Mouse (Mus musculus): ENCODE results near the gene Mnd1. TPM values are rescaled to one million over a fixed set of nuclear protein-coding genes. Genes with fewer than 3 reads are reported as not detected.

The Mnd1 gene
- polyA plus RNA-seq, 1 experiment from 2014 or later, result 1.6 TPM

DNA sequence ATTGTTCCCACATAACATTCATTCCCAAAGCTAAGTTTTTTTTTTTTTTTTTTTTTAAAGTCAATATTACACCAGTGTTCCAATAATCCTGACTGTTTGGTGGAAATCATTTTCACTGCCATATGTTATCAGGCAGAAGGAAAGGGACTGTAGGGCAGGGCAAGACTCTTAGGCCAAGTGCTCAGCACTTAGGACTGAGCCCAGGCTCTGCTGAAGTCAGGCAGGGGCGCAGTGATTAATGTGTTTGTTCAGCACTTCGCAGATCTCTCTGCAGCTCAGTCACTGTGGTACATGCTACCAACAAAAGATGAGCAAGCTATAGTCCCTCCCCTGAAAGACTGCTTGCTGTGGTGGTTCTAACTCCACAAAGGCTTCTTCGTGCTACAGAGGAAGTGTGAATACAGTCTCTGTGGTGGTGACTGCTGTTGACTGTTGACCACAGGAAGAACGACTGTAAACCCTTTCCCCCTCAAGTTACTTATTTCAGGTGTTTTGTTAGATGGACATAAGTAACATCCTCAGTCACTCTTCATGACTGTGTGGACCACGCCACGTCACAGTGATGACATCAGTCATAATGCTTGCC lies 29.8 kb downstream of the Mnd1 start:
- no peaks in the 10 kb centered on the region for H3K4me1 ChIP-seq
- H3K4me2 ChIP-seq, result no peak overlapping the region
- WGBS, result 73% methylated on average over 6 of the region's 6 CpGs
- ATAC-seq (replicated peaks), result no peak
- no peaks in the 10 kb centered on the region for H3K27me3 ChIP-seq (replicated peaks)
- H3K4me3 ChIP-seq, result no peak overlapping the region
- no peaks in the 10 kb centered on the region for H3K9me3 ChIP-seq
- no peak overlapping the region for H3K27ac ChIP-seq
- H3K36me3 ChIP-seq (replicated peaks), result no peaks in the 10 kb centered on the region
- no peak overlapping the region for H3K9ac ChIP-seq

DNA sequence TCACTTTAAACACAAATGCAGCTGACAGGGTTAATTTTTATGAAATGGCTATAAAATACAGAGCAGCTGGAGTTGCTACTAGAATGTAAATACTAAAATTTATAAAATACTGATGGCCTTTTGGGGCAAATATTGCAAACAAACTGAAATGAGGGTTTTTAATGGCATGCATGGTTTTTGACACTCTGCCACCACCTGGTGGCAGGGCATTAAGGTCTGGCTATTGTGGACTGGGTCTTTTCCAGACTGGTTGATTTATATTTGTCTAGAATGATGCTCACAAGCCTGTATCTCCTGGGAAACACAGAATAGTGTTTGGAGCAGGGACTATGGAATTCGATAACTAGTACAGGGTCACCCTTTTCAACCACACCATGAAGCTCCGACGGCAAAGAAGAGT lies 32.1 kb downstream of the Mnd1 start:
- H3K9ac ChIP-seq, result no peak overlapping the region
- no peak overlapping the region for H3K4me3 ChIP-seq
- H3K4me2 ChIP-seq, result no peak overlapping the region
- H3K27ac ChIP-seq, result no peak overlapping the region
- no peaks in the 10 kb centered on the region for H3K4me1 ChIP-seq
- ATAC-seq (replicated peaks), result no peak
- no peaks in the 10 kb centered on the region for H3K27me3 ChIP-seq (replicated peaks)
- no peaks in the 10 kb centered on the region for H3K9me3 ChIP-seq
- H3K36me3 ChIP-seq (replicated peaks), result no peaks in the 10 kb centered on the region
- WGBS, result 81% methylated on average over 3 of the region's 3 CpGs

DNA sequence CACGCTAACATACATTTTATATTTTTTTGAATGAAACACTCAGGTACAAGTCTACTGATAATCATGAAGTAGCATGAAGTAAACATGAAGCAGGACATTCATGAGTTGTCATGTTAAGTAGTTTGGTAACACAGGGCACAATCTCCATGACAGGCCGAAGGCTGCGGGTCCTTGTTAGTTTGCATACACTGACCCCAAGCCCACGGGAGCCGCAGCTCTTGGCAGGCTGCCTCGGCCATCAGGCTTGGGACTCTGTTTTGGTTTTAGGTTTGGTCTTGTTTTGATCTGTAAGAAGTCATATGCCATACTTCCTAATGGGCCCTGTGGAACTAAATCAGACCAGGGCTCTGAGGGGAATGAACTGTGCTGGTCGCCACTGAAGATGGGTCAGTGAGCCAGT lies 36.9 kb downstream of the Mnd1 start:
- 78% methylated on average over 7 of the region's 7 CpGs for WGBS
- H3K4me1 ChIP-seq, result no peaks in the 10 kb centered on the region
- H3K9ac ChIP-seq, result no peak overlapping the region
- no peaks in the 10 kb centered on the region for H3K9me3 ChIP-seq
- H3K27me3 ChIP-seq (replicated peaks), result no peaks in the 10 kb centered on the region
- no peak for ATAC-seq (replicated peaks)
- H3K27ac ChIP-seq, result no peak overlapping the region
- H3K4me3 ChIP-seq, result no peak overlapping the region
- no peaks in the 10 kb centered on the region for H3K36me3 ChIP-seq (replicated peaks)
- H3K4me2 ChIP-seq, result no peak overlapping the region

DNA sequence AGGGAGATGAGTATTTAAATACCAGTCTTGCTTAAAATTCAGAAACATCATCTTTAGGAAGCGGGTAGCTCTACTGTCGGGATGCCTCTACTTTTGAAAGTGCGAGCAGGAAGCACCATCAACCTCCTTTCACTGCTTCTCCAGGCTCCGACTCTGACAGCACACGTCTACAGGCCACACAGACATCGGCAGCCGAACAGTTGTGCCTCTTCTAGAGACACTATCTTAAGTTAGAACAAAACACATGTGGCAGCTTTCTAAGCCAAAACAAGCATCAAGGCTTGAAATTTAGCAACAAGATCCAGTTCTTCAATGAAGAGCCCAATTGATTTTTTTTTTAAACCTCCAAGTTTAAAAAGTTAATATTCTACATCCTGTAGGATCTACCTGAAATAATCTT lies 37.4 kb downstream of the Mnd1 start:
- Histone ChIP-seq H3K36me3 (replicated peaks) (no peaks in the 10 kb centered on the region), H3K4me2 (no peak overlapping the region), H3K27ac (no peak overlapping the region), H3K9me3 (no peaks in the 10 kb centered on the region), H3K9ac (no peak overlapping the region), H3K4me3 (no peak overlapping the region), H3K27me3 (replicated peaks) (no peaks in the 10 kb centered on the region), H3K4me1 (no peaks in the 10 kb centered on the region)
- WGBS, result 89% methylated on average over 7 of the region's 7 CpGs
- ATAC-seq (replicated peaks), result no peak

DNA sequence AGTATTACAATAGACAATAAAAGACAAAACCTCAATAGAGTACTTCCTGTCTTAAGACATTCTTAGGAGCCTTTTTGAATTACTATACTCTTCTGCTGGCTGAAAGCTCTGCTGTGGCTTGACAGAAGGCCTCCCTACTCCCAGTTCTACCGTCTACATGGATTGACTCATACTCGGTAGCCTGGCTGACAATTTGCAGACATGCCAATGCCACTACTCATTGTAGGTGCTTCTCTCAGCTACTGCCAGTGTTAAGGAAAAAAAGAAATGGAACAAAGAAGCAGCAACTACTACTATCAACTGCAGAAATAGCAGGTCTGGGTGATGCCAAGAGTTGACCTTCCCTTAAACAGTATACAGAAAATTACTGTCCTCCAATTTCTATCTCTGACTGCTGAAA lies 47.0 kb downstream of the Mnd1 start:
- Histone ChIP-seq H3K4me3 (no peak overlapping the region), H3K27me3 (replicated peaks) (no peaks in the 10 kb centered on the region), H3K27ac (no peak overlapping the region), H3K36me3 (replicated peaks) (no peaks in the 10 kb centered on the region), H3K9ac (no peak overlapping the region), H3K4me1 (no peaks in the 10 kb centered on the region), H3K9me3 (no peaks in the 10 kb centered on the region), H3K4me2 (no peak overlapping the region)
- no peak for ATAC-seq (replicated peaks)
- WGBS, result 82% methylated on average over 2 of the region's 2 CpGs

DNA sequence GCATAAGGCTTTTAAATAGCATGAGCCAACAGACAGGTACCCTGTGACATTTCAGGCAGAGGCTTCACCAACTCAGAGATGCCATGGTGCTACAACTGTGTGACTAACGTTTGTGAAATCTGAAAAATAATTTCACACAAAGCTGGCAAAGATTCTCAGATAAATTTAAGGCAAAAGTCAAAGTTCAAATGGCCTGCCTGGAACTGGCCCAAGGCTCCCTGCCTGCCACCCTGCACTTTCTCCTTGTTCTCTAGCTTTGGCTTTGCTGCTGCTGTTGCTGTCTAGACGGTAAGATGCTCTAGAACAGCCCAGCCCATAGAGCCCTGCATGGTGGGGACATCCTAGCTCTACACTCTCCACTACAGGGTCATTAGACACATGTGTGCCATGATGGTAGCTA lies 49.5 kb downstream of the Mnd1 start:
- Histone ChIP-seq H3K4me1 (no peaks in the 10 kb centered on the region), H3K9me3 (no peaks in the 10 kb centered on the region), H3K4me3 (no peak overlapping the region), H3K27me3 (replicated peaks) (no peaks in the 10 kb centered on the region), H3K36me3 (replicated peaks) (no peaks in the 10 kb centered on the region), H3K4me2 (no peak overlapping the region), H3K9ac (no peak overlapping the region), H3K27ac (no peak overlapping the region)
- ATAC-seq (replicated peaks), result no peak
- WGBS, result 70% methylated on average over 2 of the region's 2 CpGs

DNA sequence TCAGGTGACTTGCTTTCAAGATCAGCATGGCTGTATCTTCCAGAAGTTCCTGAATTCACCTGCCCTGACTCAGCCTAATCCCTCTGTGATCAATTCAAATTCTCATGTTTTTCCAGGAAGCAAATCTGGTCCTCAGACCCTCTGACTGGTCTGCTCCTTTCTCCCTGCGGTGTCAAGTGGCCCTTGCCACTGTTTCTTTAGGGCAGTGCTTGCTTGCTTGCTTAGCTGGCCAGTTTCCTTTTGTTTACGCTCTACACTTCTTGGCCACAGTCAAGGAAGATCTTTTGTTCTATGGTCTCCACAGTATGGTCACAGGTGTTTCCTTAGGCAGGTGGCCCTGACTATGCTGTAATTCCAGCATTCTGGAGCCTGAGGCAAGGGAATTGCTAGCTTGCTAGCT lies 52.0 kb downstream of the Mnd1 start:
- H3K9ac ChIP-seq, result no peak overlapping the region
- WGBS, result 84% methylated on average over 2 of the region's 2 CpGs
- H3K9me3 ChIP-seq, result no peaks in the 10 kb centered on the region
- no peak overlapping the region for H3K4me3 ChIP-seq
- H3K27ac ChIP-seq, result no peak overlapping the region
- H3K36me3 ChIP-seq (replicated peaks), result no peaks in the 10 kb centered on the region
- no peak overlapping the region for H3K4me2 ChIP-seq
- H3K27me3 ChIP-seq (replicated peaks), result no peaks in the 10 kb centered on the region
- H3K4me1 ChIP-seq, result no peaks in the 10 kb centered on the region
- no peak for ATAC-seq (replicated peaks)

DNA sequence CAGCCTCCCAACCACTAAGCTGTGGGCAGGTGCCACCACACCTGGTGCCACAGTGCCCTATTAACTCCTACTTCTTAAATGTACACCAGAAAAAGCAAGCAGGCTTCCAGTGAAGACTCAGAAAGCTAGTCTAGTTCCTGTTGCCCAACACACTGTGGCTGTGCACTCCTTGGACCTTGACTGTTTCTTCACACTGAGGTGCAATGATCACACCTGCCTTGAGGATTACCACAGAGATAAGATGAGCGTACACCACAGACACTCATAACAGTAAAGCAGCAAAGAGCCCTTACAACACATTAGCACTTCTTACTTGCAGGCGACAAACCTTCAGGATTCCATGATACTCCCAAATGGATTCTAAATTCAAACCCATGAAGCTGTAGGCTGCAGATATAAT lies 62.7 kb downstream of the Mnd1 start:
- no peaks in the 10 kb centered on the region for H3K27me3 ChIP-seq (replicated peaks)
- H3K4me3 ChIP-seq, result no peak overlapping the region
- no peak for ATAC-seq (replicated peaks)
- H3K36me3 ChIP-seq (replicated peaks), result no peaks in the 10 kb centered on the region
- no peaks in the 10 kb centered on the region for H3K4me1 ChIP-seq
- H3K27ac ChIP-seq, result no peak overlapping the region
- no peak overlapping the region for H3K9ac ChIP-seq
- 93% methylated on average over 2 of the region's 2 CpGs for WGBS
- H3K9me3 ChIP-seq, result no peaks in the 10 kb centered on the region
- H3K4me2 ChIP-seq, result no peak overlapping the region

DNA sequence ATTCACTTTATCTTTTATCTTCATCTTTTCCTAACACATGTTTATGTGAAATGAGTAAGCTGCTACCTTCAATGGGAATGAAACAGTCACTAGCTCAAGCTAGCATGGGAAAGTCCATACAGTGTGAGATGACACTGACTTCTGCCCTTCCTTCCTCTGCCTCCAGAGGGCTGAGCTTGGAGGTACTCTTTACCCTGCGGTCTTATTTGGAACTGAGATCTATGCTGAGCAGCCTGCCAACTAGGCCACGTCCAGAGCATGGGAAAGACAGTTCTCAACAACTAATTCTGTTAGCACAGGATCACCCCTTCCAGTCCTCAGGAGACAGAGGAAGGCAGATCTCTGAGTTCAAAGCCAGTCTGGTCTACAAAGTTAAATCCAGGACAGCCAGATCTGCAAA lies 64.6 kb downstream of the Mnd1 start:
- Histone ChIP-seq H3K27ac (no peak overlapping the region), H3K4me3 (no peak overlapping the region), H3K27me3 (replicated peaks) (no peaks in the 10 kb centered on the region), H3K36me3 (replicated peaks) (no peaks in the 10 kb centered on the region), H3K4me1 (no peaks in the 10 kb centered on the region), H3K9me3 (no peaks in the 10 kb centered on the region), H3K9ac (no peak overlapping the region), H3K4me2 (no peak overlapping the region)
- no peak for ATAC-seq (replicated peaks)
- WGBS, result 34% methylated on average over 2 of the region's 2 CpGs

DNA sequence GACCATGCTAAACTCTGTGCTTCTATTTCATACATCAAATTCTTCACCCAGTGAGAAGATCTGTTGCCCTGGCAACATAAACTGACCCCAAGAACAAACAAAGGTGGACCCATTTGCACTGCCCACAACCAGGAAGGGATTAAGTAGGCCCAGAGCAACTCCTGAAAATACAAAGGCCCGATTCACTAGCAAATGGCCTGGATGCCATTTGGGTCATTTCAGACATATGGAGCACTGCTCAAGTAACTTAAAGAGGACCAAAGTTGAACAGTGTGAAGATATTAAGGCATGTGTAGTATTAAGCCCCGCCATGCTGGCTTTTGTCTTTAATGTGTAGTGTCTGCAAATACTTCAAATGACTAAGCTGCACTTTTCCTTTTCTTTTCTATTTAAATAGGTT lies 68.7 kb downstream of the Mnd1 start:
- Histone ChIP-seq H3K4me2 (no peak overlapping the region), H3K27ac (no peak overlapping the region), H3K27me3 (replicated peaks) (no peaks in the 10 kb centered on the region), H3K36me3 (replicated peaks) (no peaks in the 10 kb centered on the region), H3K4me1 (no peaks in the 10 kb centered on the region), H3K9me3 (0 out of 2 replicates have a peak, but pooled peaks cover 2% of the 10 kb centered on the region), H3K4me3 (no peak overlapping the region), H3K9ac (no peak overlapping the region)
- 33% methylated on average over 2 of the region's 2 CpGs for WGBS
- no peak for ATAC-seq (replicated peaks)

DNA sequence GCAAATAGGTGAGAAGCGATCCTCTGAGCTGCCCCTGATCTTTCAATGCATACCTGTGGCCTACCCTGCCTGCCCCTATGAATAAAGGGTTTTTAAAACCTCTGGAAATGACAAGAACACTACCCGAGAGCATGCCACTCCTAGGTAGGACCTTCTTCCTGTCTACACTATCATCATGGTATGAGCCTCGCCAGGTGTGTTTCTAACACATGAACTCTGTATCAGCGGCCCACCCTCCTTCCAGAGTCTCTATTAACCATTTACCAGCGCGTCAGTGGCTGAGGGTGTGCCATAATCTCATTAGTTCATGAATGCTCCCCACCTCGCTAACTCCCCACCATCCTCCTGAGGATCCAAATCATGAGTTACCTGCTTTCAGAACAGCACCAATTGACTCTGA lies 69.2 kb downstream of the Mnd1 start:
- no peak overlapping the region for H3K27ac ChIP-seq
- ATAC-seq (replicated peaks), result no peak
- H3K36me3 ChIP-seq (replicated peaks), result no peaks in the 10 kb centered on the region
- no peaks in the 10 kb centered on the region for H3K27me3 ChIP-seq (replicated peaks)
- H3K4me2 ChIP-seq, result no peak overlapping the region
- H3K4me1 ChIP-seq, result no peaks in the 10 kb centered on the region
- no peak overlapping the region for H3K9ac ChIP-seq
- 75% methylated on average over 7 of the region's 7 CpGs for WGBS
- H3K9me3 ChIP-seq, result 0 out of 2 replicates have a peak, but pooled peaks cover 4% of the 10 kb centered on the region
- H3K4me3 ChIP-seq, result no peak overlapping the region

DNA sequence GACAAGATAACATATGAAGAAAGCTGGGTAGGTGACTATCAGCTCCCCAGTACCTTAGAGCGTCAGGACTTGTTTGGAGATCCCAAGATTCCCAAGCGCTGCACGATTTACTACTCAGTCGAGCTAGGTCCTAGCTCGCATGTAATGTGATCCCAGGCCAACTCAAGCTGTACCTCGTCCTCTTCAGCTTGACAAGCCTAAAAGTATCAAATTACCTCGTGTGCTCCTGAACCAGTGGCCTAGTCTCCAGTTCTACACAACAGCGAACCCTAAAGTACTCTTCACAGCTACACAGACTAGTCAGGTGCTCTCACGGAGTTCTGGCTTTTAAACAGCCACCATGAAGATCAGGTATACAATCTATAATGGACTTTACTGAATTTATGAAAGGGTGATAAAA lies 70.2 kb downstream of the Mnd1 start:
- H3K4me1 ChIP-seq, result no peaks in the 10 kb centered on the region; the same call in 1 of the 2 replicates
- H3K9me3 ChIP-seq, result 0 out of 2 replicates have a peak, but pooled peaks cover 4% of the 10 kb centered on the region
- WGBS, result 62% methylated on average over 9 of the region's 9 CpGs
- no peak overlapping the region for H3K4me3 ChIP-seq
- no peak overlapping the region for H3K4me2 ChIP-seq
- H3K9ac ChIP-seq, result no peak overlapping the region
- H3K36me3 ChIP-seq (replicated peaks), result no peaks in the 10 kb centered on the region
- ATAC-seq (replicated peaks), result no peak
- no peaks in the 10 kb centered on the region for H3K27me3 ChIP-seq (replicated peaks)
- H3K27ac ChIP-seq, result no peak overlapping the region

DNA sequence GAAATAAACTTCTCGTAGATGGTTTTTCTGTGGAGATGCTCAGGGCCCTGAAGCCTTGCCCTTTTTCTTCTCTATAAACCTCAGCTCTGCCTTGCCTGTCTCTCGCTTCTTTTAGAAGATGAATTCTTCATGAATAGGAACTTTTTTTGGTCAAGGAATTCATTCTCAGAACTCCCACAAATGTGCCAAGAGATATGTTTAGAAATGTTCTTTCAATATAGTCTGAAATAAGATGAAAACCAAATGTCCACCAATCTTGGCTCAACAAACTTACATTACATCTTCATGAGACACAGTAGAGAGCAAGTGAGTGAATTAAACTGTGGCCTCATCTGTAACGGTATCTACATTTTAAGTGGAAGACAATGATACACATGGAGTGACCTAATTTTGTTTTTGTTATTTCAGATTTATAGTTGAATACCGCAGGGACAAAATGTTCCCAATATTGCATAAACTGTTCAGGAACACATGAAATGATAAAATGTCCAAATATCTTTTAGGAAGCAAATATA lies 74.3 kb downstream of the Mnd1 start:
- no peak overlapping the region for H3K4me3 ChIP-seq
- peaks cover 4% of the 10 kb centered on the region; the same call in 1 of the 2 replicates for H3K4me1 ChIP-seq
- no peak for ATAC-seq (replicated peaks)
- H3K27me3 ChIP-seq (replicated peaks), result no peaks in the 10 kb centered on the region
- H3K9me3 ChIP-seq, result 0 out of 2 replicates have a peak, but pooled peaks cover 4% of the 10 kb centered on the region
- no peak overlapping the region for H3K27ac ChIP-seq
- no peak overlapping the region for H3K4me2 ChIP-seq
- no peak overlapping the region for H3K9ac ChIP-seq
- WGBS, result 89% methylated on average over 4 of the region's 4 CpGs
- H3K36me3 ChIP-seq (replicated peaks), result no peaks in the 10 kb centered on the region
